Mouse (Mus musculus) embryonic facial prominence, embryonic 10.5 days (tissue): ENCODE data around the gene Car10. TPM values are rescaled to one million over a fixed set of nuclear protein-coding genes. Genes with fewer than 3 reads are reported as not detected.

Source experiments
- DNase-seq: peaks from one replicate; pipeline ENCODE4 v3.0.0-alpha.2; 2017; ENCODE audit warnings: low spot score
- H3K27ac ChIP-seq: fragments of 300-500 bp; sonication (generic); replicated peaks from 2 replicates; pipeline ENCODE4 v1.5.1; 2016; ENCODE audit warnings: mild to moderate bottlenecking
- H3K27me3 ChIP-seq: fragments of 300-500 bp; sonication (generic); replicated peaks from 2 replicates; pipeline ENCODE4 v1.6.1; 2016; ENCODE audit warnings: low read depth, mild to moderate bottlenecking; ENCODE audit not compliant: poor library complexity, severe bottlenecking
- H3K36me3 ChIP-seq: fragments of 300-500 bp; sonication (generic); replicated peaks from 2 replicates; pipeline ENCODE4 v1.6.1; 2016; ENCODE audit warnings: mild to moderate bottlenecking, moderate library complexity
- H3K4me1 ChIP-seq: fragments of 300-500 bp; sonication (generic); 2 replicates; pipeline ENCODE4 v1.6.1; 2016
- H3K4me3 ChIP-seq: fragments of 300-500 bp; sonication (generic); 2 replicates; pipeline ENCODE4 v1.5.1; 2016; ENCODE audit warnings: mild to moderate bottlenecking, moderate library complexity
- H3K9me3 ChIP-seq: fragments of 300-500 bp; sonication (generic); 2 replicates; pipeline ENCODE4 v1.6.1; 2016; ENCODE audit warnings: mild to moderate bottlenecking
- WGBS: fragments of 180-500 bp; shearing (Covaris S2); methylation state at CpG from one replicate; pipeline ENCODE4 v1.1.7; 2016; 5-methylcytosine and 5-hydroxymethylcytosine counted together
- polyA plus RNA-seq: library from polyadenylated mRNA; unstranded; fragments of >200 nt; fragmentation: Nextera tagmentation; extraction: Ambion mirVana; gene quantifications from 2 replicates; pipeline ENCODE4 v1.2.1, GENCODE M21; 2016

The Car10 gene
- polyA plus RNA-seq, 1 experiment from 2014 or later: 0.41 TPM

DNA sequence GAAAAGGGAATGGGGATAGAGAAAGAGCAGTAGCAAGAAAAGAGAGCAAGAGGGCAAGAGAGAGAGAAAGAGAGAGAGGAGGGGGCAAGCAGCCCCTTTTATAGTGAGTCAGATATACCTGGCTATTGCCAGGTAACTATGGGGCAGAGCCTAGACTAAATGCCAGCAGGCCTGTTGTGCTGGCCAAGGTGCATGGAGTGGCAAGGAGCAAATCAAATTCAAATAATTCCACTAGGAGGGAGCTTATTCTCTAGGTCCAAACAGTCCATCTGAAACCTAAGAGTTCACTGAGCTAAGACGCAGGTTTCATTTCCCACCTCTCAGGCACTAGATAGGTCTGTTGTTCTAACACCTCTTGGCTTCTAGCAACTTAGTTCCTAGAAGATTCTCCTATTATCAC, 544.5 kb downstream of the Car10 start:
- Histone ChIP-seq H3K9me3 (no peaks in the 10 kb centered on the region), H3K4me3 (no peak overlapping the region), H3K4me1 (no peaks in the 10 kb centered on the region), H3K27ac (no peak overlapping the region), H3K27me3 (no peaks in the 10 kb centered on the region), H3K36me3 (no peaks in the 10 kb centered on the region)
- 90% methylated on average over 1 of the region's 1 CpGs for WGBS
- no peak for DNase-seq

- Histone ChIP-seq H3K27me3 (no peaks in the 10 kb centered on the region), H3K36me3 (no peaks in the 10 kb centered on the region), H3K4me3 (no peak overlapping the region), H3K4me1 (no peaks in the 10 kb centered on the region), H3K9me3 (no peaks in the 10 kb centered on the region), H3K27ac (no peak overlapping the region)
- no peak for DNase-seq
- WGBS: 88% methylated on average over 4 of the region's 4 CpGs
These were observed 545.2 kb downstream of the Car10 start for GRCm38 (mm10) chr11:93643006-93643405.

GRCm38 (mm10) chr11:93643436-93643835, 545.6 kb downstream of the Car10 start:
- WGBS: 94% methylated on average over 9 of the region's 9 CpGs
- no peaks in the 10 kb centered on the region for H3K36me3 ChIP-seq
- no peaks in the 10 kb centered on the region for H3K9me3 ChIP-seq
- H3K27ac ChIP-seq: no peak overlapping the region
- no peak overlapping the region for H3K4me3 ChIP-seq
- H3K4me1 ChIP-seq: no peaks in the 10 kb centered on the region
- no peaks in the 10 kb centered on the region for H3K27me3 ChIP-seq
- DNase-seq: no peak

DNA sequence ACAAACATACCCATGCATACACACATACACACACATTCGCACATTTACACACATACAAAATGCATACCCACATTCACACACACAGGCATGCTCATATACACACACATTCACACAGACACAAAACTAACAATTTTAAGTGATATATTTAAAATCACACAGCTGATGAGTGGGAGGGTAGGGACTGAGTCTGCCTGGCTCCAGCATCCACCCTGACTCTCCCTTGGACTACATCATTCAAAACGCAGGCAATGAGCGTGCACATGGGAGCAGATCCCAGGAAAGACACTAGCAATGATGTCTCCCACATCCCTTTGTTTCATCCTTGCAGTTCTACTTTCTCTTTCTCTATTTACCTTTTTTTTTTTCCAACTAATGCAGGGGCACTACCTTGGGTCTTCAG, 548.4 kb downstream of the Car10 start:
- Histone ChIP-seq H3K27me3 (no peaks in the 10 kb centered on the region), H3K4me1 (no peaks in the 10 kb centered on the region), H3K4me3 (no peak overlapping the region), H3K36me3 (no peaks in the 10 kb centered on the region), H3K9me3 (no peaks in the 10 kb centered on the region), H3K27ac (no peak overlapping the region)
- WGBS: 92% methylated on average over 3 of the region's 3 CpGs
- no peak for DNase-seq
